Mouse (Mus musculus) C2C12 (cell line): Measurements from ENCODE around the gene Apela.

Experiments used
- CTCF ChIP-seq: IDR thresholded peaks from one replicate; pipeline ENCODE4 v1.5.1; 2011; ENCODE audit not compliant: control insufficient read depth, insufficient read depth, insufficient read length
- MAX ChIP-seq: IDR thresholded peaks from one replicate; pipeline ENCODE4 v1.6.1; 2011; ENCODE audit warnings: mild to moderate bottlenecking, control low read depth
- USF1 ChIP-seq: IDR thresholded peaks from one replicate; pipeline ENCODE4 v1.6.1; 2011; ENCODE audit warnings: low read depth, mild to moderate bottlenecking, control low read depth, moderate library complexity

GRCm38 (mm10) chr8:65034136-65034535 lies 3.0 kb downstream of the Apela start:
- TF ChIP-seq CTCF (no peak), MAX (no peak), USF1 (no peak)
